Mouse (Mus musculus) liver, embryonic 14.5 days (tissue): ENCODE results near the gene AC192777.2. TPM values are rescaled to one million over a fixed set of nuclear protein-coding genes. Genes with fewer than 3 reads are reported as not detected.
"Not testable (repeated sequence)": the region's sequence is repeated elsewhere in the genome, so short reads cannot be mapped to it uniquely, and the experiment has no call there.

Source experiments
- ATAC-seq: fragments of 200-750 bp; cut with Nextera tagmentation; 2 replicates; pipeline ENCODE4 v1.8.0; 2017; ENCODE audit warnings: moderate number of reproducible peaks, mild to moderate bottlenecking, moderate library complexity; ENCODE audit not compliant: insufficient read depth
- DNase-seq, 3 experiments: peaks; one replicate each; pipeline ENCODE4 v3.0.0-alpha.2; 2012 to 2013; ENCODE audit warnings: low read depth in 3 of 3, low spot score in 3 of 3
- H3K27ac ChIP-seq: fragments of 300-500 bp; sonication (generic); 2 replicates; pipeline ENCODE4 v1.5.1; 2014; ENCODE audit warnings: moderate library complexity, mild to moderate bottlenecking, control low read depth, inconsistent platforms
- H3K27me3 ChIP-seq: fragments of 300-500 bp; sonication (generic); 2 replicates; pipeline ENCODE4 v1.6.1; 2014; ENCODE audit warnings: mild to moderate bottlenecking, low read length, moderate library complexity; ENCODE audit not compliant: control insufficient read depth, insufficient read depth
- H3K36me3 ChIP-seq: fragments of 300-500 bp; sonication (generic); replicated peaks from 2 replicates; pipeline ENCODE4 v1.6.1; 2014; ENCODE audit warnings: low read depth; ENCODE audit not compliant: control insufficient read depth, insufficient read depth
- H3K4me1 ChIP-seq, 2 experiments: fragments of 200-500 bp in 1 of 2; fragments of 300-500 bp in 1 of 2; sonication (generic) in 1 of 2; replicated peaks; 2 replicates each; pipeline ENCODE4 v1.6.1; 2012 to 2014; ENCODE audit warnings: antibody characterized with exemption in 1 of 2, inconsistent platforms in 1 of 2, low read length in 1 of 2; ENCODE audit not compliant: control insufficient read depth in 2 of 2, insufficient read depth in 2 of 2
- H3K4me2 ChIP-seq: fragments of 300-500 bp; sonication (generic); 2 replicates; pipeline ENCODE4 v1.6.1; 2014; ENCODE audit warnings: low read depth, mild to moderate bottlenecking, control low read depth, moderate library complexity
- H3K4me3 ChIP-seq, 2 experiments: fragments of 200-500 bp in 1 of 2; fragments of 300-500 bp in 1 of 2; sonication (generic) in 1 of 2; 2 replicates each; pipeline ENCODE4 v1.5.1; 2012 to 2014; ENCODE audit warnings: low read depth in 2 of 2, low read length in 2 of 2, mild to moderate bottlenecking in 2 of 2, control low read depth in 1 of 2, inconsistent platforms in 1 of 2, moderate library complexity in 1 of 2; ENCODE audit not compliant: insufficient read depth in 1 of 2
- H3K9ac ChIP-seq: fragments of 300-500 bp; sonication (generic); replicated peaks from 2 replicates; pipeline ENCODE4 v1.6.1; 2014; ENCODE audit warnings: mild to moderate bottlenecking, control low read depth, moderate library complexity
- H3K9me3 ChIP-seq: fragments of 300-500 bp; sonication (generic); 2 replicates; pipeline ENCODE4 v1.6.1; 2016; ENCODE audit warnings: low read length, mixed read lengths; ENCODE audit not compliant: control insufficient read depth
- WGBS: fragments of 180-500 bp; shearing (Covaris S2); extraction: QIAGEN DNeasy Blood & Tissue Kit; methylation state at CpG from one replicate; pipeline ENCODE4 v1.1.7; 2014; ENCODE audit not compliant: insufficient replicate concordance; 5-methylcytosine and 5-hydroxymethylcytosine counted together
- microRNA-seq: library from miRNA; unstranded; fragments of <30 nt; microRNA quantifications from one replicate; pipeline ENCODE4, GENCODE M21; 2016
- polyA plus RNA-seq, 2 experiments: library from polyadenylated mRNA; depleted of rRNA in 1 of 2; stranded (reverse) in 1 of 2; unstranded in 1 of 2; fragments of >200 nt; fragmentation: Nextera tagmentation in 1 of 2; extraction: Ambion mirVana in 1 of 2; gene quantifications; 2 replicates each; pipeline versions ENCODE4 v1.2.1 to v1.2.3; 2012 to 2014

The AC192777.2 gene
- polyA plus RNA-seq (2012; rRNA removed) (not detected in 2 replicates), polyA plus RNA-seq (2014; fragmentation: Nextera tagmentation; extraction: Ambion mirVana) (not detected in 2 replicates)

GRCm38 (mm10) chr17:40095150-40095549 is at the start of gene AC192777.2:
AC192777.2 (plus strand) TSS chr17:40095450.
- H3K4me2 ChIP-seq, H3K4me1 ChIP-seq, DNase-seq, H3K27me3 ChIP-seq, ATAC-seq, H3K36me3 ChIP-seq, H3K27ac ChIP-seq, H3K4me3 ChIP-seq, H3K9me3 ChIP-seq, H3K9ac ChIP-seq: not testable (repeated sequence)
- 61% methylated on average over 1 of the region's 1 CpGs for WGBS

GRCm38 (mm10) chr17:40116172-40116571 is 20.9 kb downstream of the AC192777.2 start:
- not testable (repeated sequence) for H3K4me1 ChIP-seq, H3K27ac ChIP-seq, H3K36me3 ChIP-seq, ATAC-seq, H3K27me3 ChIP-seq, H3K9me3 ChIP-seq, DNase-seq, H3K4me2 ChIP-seq, H3K9ac ChIP-seq, H3K4me3 ChIP-seq
- 75% methylated on average over 6 of the region's 6 CpGs for WGBS

GRCm38 (mm10) chr17:40116877-40117276 is 21.6 kb downstream of the AC192777.2 start:
- not testable (repeated sequence) for DNase-seq, H3K4me3 ChIP-seq, H3K4me1 ChIP-seq, H3K27me3 ChIP-seq, H3K4me2 ChIP-seq, H3K9me3 ChIP-seq, H3K27ac ChIP-seq, H3K36me3 ChIP-seq, H3K9ac ChIP-seq, ATAC-seq
- WGBS: 44% methylated on average over 4 of the region's 4 CpGs

Small RNAs within 50 kb of the gene (microRNA-seq; reads per million reads assigned to microRNA genes)
- gene Gm26376: not detected

Other genes with a start within 250 kb of the AC192777.2 start
- not detected in 2 replicates for gene Esp38, start 144.9 kb upstream of the AC192777.2 start, polyA plus RNA-seq (2012; rRNA removed)
- gene Esp38, start 144.9 kb upstream of the AC192777.2 start, polyA plus RNA-seq (2014; fragmentation: Nextera tagmentation; extraction: Ambion mirVana): not detected in 2 replicates
- not detected in 2 replicates for gene Pgk2, start 113.2 kb downstream of the AC192777.2 start, polyA plus RNA-seq (2012; rRNA removed)
- gene Pgk2, start 113.2 kb downstream of the AC192777.2 start, polyA plus RNA-seq (2014; fragmentation: Nextera tagmentation; extraction: Ambion mirVana): not detected in 2 replicates
- not detected in 2 replicates for gene Crisp3, start 146.8 kb downstream of the AC192777.2 start, polyA plus RNA-seq (2012; rRNA removed)
- gene Crisp3, start 146.8 kb downstream of the AC192777.2 start, polyA plus RNA-seq (2014; fragmentation: Nextera tagmentation; extraction: Ambion mirVana): not detected in 2 replicates
- not detected in 2 replicates for gene Crisp1, start 223.8 kb downstream of the AC192777.2 start, polyA plus RNA-seq (2012; rRNA removed)
- gene Crisp1, start 223.8 kb downstream of the AC192777.2 start, polyA plus RNA-seq (2014; fragmentation: Nextera tagmentation; extraction: Ambion mirVana): not detected in 2 replicates